Mouse (Mus musculus): Measurements from ENCODE around the gene Glod4. TPM values are rescaled to one million over a fixed set of nuclear protein-coding genes. Genes with fewer than 3 reads are reported as not detected.

Gene Glod4
- 10 to 100 TPM; 51.0 to 57.8 TPM for total RNA-seq (2021)

- DNase-seq (ENCODE audit: extremely low spot score in 1 of 2, low spot score in 1 of 2) = peak; percentile 93
These were observed at the start of gene Glod4, which contains the start of gene Mrm3 for GRCm38 (mm10) chr11:76242901-76243810. Glod4 (minus strand) TSS chr11:76243725. Mrm3 (plus strand) TSS chr11:76243715.

- DNase-seq (ENCODE audit: extremely low spot score in 1 of 2, low spot score in 1 of 2) = no peak
These were observed 49.3 kb upstream of the Glod4 start for GRCm38 (mm10) chr11:76292831-76293230.

GRCm38 (mm10) chr11:76292398-76292797 lies 48.9 kb upstream of the Glod4 start:
- DNase-seq (ENCODE audit: extremely low spot score in 1 of 2, low spot score in 1 of 2) = no peak

- no peak for DNase-seq (ENCODE audit: extremely low spot score in 1 of 2, low spot score in 1 of 2)
These were observed 48.4 kb upstream of the Glod4 start for GRCm38 (mm10) chr11:76291960-76292359.

- DNase-seq (ENCODE audit: extremely low spot score in 1 of 2, low spot score in 1 of 2) = peak; percentile 31 to 48
These were observed 46.8 kb upstream of the Glod4 start for GRCm38 (mm10) chr11:76290367-76290766.

- DNase-seq (ENCODE audit: extremely low spot score in 1 of 2, low spot score in 1 of 2) = no peak
These were observed 45.1 kb upstream of the Glod4 start for GRCm38 (mm10) chr11:76288645-76289044.

- DNase-seq (ENCODE audit: extremely low spot score in 1 of 2, low spot score in 1 of 2) = no peak
These were observed 43.8 kb upstream of the Glod4 start for GRCm38 (mm10) chr11:76287301-76287700.

GRCm38 (mm10) chr11:76286534-76287126 lies 43.1 kb upstream of the Glod4 start:
- DNase-seq (ENCODE audit: extremely low spot score in 1 of 2, low spot score in 1 of 2) = no peak

- no peak for DNase-seq (ENCODE audit: extremely low spot score in 1 of 2, low spot score in 1 of 2)
These were observed 42.0 kb upstream of the Glod4 start for GRCm38 (mm10) chr11:76285431-76286075.

- no peak for DNase-seq (ENCODE audit: extremely low spot score in 1 of 2, low spot score in 1 of 2)
These were observed 40.3 kb upstream of the Glod4 start for GRCm38 (mm10) chr11:76283841-76284240.

GRCm38 (mm10) chr11:76279971-76280370 lies 36.4 kb upstream of the Glod4 start:
- no peak for DNase-seq (ENCODE audit: extremely low spot score in 1 of 2, low spot score in 1 of 2)

GRCm38 (mm10) chr11:76278960-76279852 lies 35.7 kb upstream of the Glod4 start:
- no peak for DNase-seq (ENCODE audit: extremely low spot score in 1 of 2, low spot score in 1 of 2)

- no peak for DNase-seq (ENCODE audit: extremely low spot score in 1 of 2, low spot score in 1 of 2)
These were observed 28.9 kb upstream of the Glod4 start for GRCm38 (mm10) chr11:76272440-76272839.

GRCm38 (mm10) chr11:76268521-76269065 lies 25.1 kb upstream of the Glod4 start:
- DNase-seq (ENCODE audit: extremely low spot score in 1 of 2, low spot score in 1 of 2) = no peak

GRCm38 (mm10) chr11:76268001-76268459 lies 24.5 kb upstream of the Glod4 start:
- no peak for DNase-seq (ENCODE audit: extremely low spot score in 1 of 2, low spot score in 1 of 2)

- no peak for DNase-seq (ENCODE audit: extremely low spot score in 1 of 2, low spot score in 1 of 2)
These were observed 24.0 kb upstream of the Glod4 start for GRCm38 (mm10) chr11:76267550-76267949.

GRCm38 (mm10) chr11:76262611-76263351 lies 19.3 kb upstream of the Glod4 start:
- no peak for DNase-seq (ENCODE audit: extremely low spot score in 1 of 2, low spot score in 1 of 2)

GRCm38 (mm10) chr11:76261224-76261623 lies 17.7 kb upstream of the Glod4 start:
- DNase-seq (ENCODE audit: extremely low spot score in 1 of 2, low spot score in 1 of 2) = no peak
